Mouse (Mus musculus) kidney, postnatal 14 days (tissue): Measurements from ENCODE around the gene Lingo2.
"Not testable (repeated sequence)": the region's sequence is repeated elsewhere in the genome, so short reads cannot be mapped to it uniquely, and the experiment has no call there.

Experiments used
- DNase-seq: peaks from one replicate; pipeline ENCODE4 v3.0.0; 2022; ENCODE audit warnings: mixed read lengths

The Lingo2 gene

DNA sequence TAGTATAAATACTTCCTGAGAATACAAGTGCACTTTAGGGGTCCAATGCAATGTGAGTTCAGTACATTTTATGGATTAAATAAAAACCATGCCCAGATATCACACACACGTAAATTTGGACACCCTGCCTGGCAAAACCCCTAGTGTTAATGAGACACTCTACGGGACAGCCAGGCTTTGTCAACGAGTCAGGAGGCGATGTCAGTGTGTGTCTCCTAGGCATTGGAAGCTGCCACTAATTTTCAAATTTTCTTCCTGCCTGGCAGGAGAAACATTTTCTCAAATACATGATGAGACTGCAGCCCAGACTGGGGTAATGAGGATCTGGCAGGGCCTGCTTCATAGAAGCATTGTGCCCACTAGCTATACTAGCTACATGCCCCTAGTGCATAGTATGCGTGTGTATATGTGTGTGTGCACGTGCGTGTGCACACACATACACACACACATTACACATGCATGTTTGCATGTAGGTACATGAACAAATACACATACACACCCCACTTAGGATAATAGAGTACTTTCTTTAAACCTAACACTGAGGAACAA lies 1128.2 kb downstream of the Lingo2 start:
- no peak for DNase-seq

DNA sequence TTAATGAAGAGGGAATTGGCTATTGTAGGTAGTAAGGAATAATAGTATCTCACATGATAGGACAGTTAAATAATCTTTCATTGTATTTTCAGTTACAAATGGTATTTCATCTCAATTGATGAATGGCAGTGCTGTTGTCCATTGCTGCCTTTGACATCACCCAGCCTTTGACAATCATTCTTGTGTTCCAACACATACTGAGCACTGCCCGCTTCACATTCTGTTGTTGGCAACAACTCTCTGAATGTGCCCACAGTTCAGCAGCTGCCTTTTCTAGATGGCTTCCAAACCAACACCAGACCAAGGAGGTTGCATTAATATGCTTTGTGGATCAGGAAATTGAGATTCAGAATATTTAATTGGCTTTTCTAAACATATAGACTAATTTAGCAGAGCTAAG lies 1130.8 kb downstream of the Lingo2 start:
- no peak for DNase-seq

DNA sequence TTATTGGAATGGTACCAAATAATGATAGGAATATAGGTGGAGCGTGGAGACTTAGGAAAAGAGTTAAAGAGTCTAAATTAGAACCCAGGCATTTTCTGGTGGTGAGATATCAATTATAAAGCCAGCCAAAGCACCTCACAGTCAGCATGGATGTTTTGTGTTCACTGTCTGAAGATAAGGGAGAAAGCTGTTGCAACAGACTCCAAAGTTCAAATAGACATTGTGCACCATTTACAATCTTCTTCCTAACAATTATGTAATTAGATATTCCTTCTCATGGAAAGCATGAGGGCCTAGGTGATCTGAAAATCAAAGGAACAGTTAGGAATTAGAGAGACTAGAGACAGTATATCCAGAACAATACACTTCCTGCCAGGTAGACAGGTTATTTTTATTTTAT lies 1136.8 kb downstream of the Lingo2 start:
- DNase-seq: no peak

DNA sequence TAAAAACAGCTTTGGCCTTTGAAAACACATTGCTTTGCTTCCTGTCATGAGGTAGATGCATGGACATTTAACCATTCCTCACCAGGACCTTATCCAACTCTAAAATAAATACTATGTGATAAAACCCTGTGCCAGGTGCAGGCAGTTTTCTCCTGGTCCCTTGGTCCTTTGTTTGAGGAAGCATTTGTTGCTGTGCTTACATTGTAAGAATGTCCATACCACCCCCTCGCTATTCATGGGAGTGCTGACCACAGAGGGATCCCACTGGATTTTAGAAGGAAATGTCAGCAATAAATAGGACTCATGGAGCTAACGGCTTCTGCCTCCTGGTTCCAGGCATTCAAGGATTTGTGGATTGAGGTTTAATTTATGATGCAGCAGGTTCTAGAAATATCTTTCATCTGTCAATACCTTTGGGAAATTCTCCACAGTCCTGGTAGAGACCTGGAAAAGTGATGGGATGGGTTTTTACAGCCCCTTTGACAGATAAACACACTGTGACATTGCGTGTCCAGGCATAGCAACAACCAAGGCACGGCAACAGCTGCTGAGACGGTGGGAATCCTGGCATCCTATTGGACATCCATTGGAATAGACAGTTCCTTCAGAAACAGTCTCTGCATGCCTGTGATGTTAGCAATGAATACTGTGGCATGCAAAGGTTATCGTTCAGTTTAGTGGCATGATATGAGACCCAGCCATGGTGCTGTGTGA lies 1143.9 kb downstream of the Lingo2 start:
- no peak for DNase-seq

DNA sequence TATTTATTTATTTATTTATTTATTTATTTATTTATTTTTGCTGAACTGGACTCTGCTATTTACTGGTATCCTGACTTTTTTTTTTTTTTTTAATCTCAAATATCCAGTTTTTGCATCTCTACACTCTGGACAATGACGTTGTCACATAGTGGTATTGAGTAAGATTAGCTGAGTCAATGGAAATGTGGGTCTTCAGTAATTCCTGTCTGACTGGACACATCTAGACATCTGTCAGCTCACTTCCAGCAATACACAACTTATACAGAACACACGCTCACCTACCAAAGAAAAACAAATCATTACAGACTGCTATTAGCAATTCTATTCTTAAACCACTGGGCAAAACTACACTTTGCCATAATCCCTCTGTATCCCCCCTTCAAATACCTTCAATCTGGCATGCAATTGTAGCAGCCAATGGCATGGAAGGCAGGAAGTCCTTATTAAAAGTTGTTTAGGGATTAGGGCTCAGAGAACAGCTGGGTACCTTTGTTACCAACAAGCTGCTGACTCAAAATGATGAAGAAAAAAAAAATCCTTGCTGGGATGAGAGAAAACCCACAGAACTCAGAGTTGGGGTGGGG lies 1144.6 kb downstream of the Lingo2 start:
- DNase-seq: no peak

DNA sequence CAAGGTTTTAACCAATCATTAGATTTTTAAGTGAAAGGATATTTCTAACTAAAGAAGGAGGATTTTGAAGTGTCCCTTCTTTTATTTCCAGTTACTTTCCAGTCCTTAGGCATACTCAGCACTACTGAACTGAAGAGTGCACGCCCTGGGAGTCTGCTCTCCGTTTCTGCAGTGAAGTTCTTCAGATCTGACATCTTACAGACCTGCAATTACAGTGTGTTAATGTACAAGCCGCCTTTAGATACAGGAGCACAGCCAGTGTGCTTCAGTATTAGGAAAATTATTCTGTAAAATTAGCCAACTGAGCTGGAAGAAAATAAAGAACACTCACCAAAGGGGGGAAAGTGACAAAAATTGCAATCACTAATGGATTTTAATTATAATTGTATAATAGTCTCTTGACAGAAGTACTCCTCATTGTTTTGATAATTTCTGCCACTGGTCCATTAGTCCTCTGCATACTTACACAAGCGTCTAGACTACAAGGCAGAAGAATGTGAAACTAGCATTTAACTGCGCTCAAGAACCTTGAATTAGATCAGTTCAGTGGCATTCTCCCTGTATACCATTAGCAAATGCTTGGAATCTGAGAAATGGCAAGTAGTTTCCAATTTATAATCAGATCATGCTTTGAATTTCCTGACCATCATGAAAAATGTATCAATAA lies 1167.2 kb downstream of the Lingo2 start:
- DNase-seq: no peak

DNA sequence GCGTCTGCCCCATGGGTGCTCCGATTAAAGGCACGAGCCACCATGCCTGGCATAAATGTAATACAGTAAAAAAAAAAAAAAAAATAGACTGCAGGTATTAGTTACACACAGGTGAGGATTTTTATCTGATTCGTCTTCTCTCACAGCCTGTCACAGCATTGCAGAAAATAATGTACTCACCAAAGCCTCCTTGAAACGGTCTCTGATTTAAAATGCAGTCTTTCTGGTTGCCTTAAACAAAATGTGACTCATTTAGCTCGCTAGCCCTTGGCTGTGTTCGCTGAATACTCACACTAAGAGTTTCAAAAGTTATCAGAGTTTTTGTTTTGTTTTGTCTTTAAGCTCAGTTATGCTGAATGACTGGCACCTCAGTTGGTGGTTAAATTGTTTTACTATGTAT lies 1180.7 kb downstream of the Lingo2 start:
- no peak for DNase-seq

DNA sequence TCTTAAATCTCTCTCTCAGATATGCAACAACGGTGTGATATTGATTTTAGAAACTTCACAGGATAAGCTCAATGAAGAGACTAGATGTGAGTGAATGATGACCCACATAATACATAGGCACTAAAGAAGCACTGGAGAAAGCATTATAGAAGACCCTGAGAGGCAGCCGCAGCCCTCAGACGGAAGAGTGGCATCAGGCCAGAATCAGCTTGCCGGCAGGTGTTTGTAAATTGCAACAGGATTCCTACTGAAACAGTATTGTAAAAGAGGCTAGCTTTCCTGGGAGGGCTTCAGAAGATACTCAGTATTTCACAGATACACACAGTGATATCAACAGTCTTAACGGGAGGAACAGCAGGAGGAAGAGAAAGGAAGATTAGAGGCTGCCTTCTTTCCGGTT lies 1184.6 kb downstream of the Lingo2 start:
- no peak for DNase-seq

DNA sequence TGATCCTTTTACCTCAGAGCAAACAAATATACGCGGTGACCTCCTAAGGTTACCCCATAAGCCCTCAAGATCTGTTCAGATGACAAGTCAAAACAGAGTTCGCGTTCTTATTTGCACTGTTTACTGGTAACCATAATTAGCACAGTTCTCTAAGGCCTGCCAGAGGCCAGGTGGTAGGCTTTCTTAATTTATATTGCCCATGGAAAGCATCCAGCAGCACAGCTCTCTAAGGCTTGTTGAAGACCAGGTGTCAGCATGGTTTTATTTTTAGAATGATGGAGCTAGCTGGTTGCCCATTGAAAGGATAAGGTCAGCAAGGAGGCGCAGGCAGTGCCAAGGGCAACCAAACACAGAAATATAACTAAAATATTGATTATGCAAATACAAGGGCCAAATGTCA lies 1190.4 kb downstream of the Lingo2 start:
- DNase-seq: no peak

DNA sequence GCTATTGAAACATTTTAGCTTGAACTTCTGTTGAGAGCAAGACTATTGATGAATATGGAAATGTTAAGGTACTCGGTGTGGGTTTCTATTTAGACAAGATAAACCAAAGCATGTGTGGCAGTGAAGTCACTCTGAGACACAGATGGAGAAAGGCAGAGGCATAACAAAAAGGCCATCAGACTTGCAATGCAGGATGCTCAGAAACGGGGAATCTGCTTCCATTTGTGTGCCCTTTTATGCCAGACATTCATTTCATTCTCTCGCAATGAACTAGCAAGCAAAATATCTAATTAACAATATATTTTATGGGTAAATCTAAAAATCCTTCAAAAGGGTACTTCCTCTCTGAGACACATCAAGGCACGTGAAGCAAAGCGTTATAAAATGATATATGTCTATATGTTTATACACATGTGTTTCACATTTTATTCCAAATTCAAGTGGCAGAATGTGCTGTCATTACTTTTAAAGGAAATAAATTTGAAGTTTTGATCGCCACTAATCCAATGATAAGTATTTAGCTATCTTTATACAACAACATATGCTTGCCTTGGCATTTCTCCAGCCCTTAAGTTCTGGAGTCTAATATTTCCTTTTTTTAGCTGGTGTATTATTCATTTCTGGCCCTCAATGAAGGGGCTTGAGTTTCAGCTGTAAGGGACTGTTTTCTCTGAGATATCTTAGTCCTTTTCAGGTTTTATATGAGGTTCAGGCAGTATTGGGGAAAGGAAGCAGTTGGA lies 1199.3 kb downstream of the Lingo2 start:
- no peak for DNase-seq

DNA sequence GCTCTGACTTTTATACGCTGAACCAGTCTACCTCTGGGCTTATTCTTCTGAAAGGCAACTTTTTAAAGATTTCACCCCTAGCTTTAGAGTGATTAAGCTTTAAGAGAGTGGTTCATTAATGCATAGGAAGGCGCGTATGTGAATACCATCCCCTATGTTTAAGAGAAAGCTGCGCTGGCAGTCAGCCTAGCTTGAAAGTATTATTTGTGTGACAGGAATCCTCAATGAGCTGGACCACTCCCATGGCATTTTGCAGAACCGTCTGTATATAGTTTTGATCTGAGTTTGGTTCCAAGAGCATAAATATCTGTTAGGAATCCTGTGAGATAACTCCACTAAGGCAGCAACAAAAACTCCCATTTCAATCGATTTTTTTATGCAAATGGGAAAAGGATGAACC lies 1204.9 kb downstream of the Lingo2 start:
- no peak for DNase-seq

DNA sequence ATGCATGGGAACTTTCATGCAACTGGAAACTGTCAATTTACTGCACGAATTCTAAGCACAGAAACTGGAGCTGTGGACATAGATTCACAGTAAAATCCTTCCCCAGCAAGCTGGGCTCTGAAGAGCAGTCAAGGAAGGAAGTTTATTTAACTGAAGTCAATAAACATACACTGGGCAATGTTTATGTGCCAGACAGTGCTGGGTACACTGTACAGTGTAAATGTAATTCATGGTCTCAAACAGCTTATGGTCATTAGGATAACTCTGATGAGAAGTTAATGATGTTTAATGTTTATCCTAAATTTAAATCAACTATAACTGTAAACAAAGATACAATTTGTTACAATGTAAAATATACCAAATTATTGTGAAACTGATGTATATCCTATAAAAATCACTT lies 1226.8 kb downstream of the Lingo2 start:
- DNase-seq: no peak

DNA sequence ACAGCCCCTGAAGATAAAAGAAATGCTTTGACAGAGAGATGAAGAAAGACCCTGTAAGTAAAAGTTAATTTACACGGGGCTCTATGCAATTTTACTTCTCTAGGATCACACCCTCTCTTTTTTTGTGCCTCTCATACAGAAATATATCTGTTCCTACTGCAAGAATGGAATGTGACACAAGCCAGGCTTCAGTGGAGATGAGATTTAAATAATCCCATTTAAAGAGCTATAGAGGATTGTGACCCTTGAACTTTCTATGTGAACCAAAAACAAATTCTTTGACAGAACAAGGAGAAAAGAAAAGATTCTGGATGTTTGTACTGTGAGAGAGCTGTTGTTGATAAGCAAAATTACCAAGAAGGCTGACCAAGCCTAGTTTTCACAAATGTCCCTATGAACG lies 1247.4 kb downstream of the Lingo2 start:
- no peak for DNase-seq

DNA sequence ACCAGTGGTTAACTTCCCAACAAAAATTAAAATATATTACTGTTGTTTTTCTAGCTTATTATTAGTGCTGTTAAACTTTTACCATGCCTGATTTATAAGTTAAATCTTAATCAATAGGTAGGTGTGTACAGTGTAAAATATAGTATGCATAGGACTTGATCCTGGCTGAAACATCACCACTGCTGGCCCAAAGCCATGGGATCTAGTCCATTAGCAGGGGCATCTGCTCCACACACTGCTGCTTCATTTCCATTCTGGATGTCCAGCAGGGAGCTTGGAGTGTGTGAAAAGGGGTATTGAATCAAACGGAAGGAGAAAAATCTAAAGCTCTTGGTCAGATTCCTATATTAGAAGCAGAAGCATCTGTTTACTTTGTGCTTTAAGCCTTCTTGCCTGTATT lies 1248.9 kb downstream of the Lingo2 start:
- DNase-seq: no peak

DNA sequence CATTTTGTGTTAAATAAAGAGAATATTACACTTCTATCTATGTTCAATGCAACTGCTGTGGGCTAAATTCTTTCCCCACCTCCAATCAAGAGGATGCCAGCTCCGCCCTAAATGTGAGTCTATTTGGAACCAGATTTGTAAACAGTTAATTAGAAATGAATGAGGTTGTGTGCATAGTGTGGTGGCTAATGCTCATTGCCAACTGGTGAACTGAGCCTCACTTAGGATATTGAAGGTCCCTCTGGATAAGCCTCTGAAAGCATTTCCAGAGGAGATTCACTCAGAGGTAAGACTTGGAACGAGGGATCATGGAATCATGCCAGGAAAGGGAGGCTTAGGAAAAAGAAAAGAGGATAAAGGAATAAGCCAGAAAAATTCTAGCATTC lies 1256.4 kb downstream of the Lingo2 start:
- no peak for DNase-seq

DNA sequence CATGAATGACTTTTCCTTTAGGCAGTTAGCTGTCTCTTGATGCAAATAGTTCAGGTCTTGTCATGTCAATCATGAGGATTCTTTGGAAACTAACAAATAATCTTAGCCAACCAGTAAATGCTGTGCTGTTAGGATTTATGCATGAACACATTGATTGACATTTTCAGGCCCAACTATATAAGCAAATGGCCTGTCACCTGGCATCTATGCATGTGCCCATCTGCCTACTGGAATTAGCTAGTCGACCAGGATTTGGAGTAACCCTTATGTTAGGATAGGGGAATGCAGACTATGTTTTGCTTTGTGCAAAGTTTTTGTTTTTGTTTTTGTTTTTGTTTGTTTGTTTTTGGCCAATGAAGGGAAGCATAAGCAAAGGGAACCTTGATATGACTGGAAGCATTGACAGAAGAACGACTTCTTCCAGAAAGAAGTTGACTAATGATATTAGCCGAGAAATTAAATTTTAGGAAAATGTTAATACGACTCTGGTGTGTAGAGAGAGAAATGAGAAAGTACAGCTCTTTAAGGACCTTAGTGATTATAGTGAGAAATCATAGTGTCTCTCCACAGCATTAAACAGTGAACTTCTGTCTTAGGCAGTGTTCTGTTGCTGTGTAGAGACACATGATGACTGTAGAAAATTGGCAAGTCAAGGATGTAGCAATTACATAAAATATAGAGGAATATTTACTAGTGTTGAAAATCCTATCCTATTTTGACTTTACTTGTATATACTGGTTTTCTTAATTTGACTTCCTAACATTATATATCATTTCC lies 1257.0 kb downstream of the Lingo2 start:
- DNase-seq: no peak

DNA sequence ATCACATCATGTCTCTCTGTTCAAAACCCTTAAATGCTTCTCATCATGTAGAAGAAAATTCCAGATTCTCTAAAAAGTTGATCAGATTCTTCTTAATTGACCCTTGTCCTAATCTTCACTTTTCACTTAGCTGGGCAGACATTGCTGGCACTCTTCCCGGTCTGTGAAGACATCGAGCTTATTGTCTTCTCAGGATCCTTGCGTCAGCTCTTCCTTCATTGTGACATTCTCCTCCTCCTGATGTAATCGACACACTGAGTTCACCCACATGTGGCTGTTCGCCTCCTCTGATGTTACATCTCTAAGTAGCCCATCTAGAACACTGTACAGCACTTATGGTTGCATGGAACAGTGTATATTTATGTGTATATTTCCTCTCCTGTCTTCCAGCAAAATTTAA lies 1261.0 kb downstream of the Lingo2 start:
- DNase-seq: no peak

DNA sequence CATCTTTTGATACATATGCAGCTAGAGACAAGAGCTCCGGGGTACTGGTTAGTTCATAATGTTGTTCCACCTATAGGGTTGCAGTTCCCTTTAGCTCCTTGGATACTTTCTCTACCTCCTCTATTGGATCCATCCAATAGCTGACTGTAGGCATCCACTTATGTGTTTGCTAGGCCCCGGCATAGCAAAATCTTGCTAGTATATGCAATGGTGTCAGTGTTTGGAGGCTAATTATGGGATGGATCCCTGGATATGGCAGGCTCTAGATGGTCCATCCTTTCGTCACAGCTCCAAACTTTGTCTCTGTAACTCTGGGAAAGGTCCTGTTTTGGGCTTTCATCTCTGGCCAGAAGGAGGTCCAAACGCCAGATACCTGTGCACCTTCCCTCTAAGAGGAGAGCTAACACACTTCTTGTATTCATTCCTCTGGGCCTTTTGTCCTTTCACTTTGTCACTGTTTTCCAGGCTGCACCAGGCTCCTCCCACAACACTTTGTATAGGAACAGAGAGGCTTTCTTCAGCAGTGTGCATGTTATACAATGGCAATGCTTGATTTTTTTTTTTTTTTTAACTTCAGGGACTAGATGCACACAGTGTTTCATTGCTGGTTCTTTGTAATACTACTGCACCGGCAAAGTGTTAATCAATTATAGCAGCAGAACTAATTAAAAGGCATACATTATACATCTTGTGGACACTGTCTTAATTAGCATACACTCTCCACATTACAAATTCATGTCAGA lies 1262.9 kb downstream of the Lingo2 start:
- not testable (repeated sequence) for DNase-seq
